Mouse (Mus musculus): ENCODE measurements at regions not wholly inside any gene's neighbourhood (a gene's known extent, or its start where the extent isn't known, plus 50 kb on each side); places are given as distances from the start of the nearest gene placed in this dataset.

- Histone ChIP-seq H3K27ac (no peak overlapping the region), H3K4me1 (peaks cover 6% of the 10 kb centered on the region; the same call in 1 of the 2 replicates), H3K4me3 (no peak overlapping the region), H3K36me3 (no peaks in the 10 kb centered on the region), H3K9me3 (no peaks in the 10 kb centered on the region), H3K27me3 (ENCODE audit: insufficient read depth, poor library complexity, severe bottlenecking) (peaks cover 54% of the 10 kb centered on the region; the same call in 1 of the 2 replicates)
- WGBS, result 63% methylated on average over 2 of the region's 2 CpGs
- no peak for DNase-seq (ENCODE audit: low spot score)
Observed at GRCm38 (mm10) chr2:27624656-27625366, 51.4 kb upstream of the Rxra start.
